Mouse (Mus musculus): ENCODE measurements around the gene Fam78a. TPM values are rescaled to one million over a fixed set of nuclear protein-coding genes. Genes with fewer than 3 reads are reported as not detected.

Fam78a gene
- polyA plus RNA-seq, 1 experiment from 2014 or later: 1.7 TPM

DNA sequence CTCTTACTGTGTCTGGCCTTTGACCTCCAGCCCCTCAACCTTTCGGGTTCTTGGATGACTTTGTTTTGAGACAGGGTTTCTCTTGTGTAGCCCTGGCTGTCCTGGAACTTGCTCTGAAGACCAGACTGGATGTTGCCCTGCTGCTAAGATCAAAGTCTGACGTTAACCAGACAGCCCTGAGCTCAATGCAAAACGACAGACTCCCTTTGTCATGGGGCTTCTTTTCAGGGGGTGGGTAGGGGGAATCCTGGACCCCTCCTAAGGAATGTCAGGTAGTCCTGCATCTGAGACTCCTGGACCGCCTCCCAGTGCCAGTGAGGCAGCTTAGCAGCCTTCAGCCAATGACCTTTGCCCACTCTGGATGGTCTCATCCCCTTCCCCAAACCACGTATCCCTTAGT is 25.9 kb downstream of the Fam78a start:
- Histone ChIP-seq H3K4me1 (ENCODE audit: control insufficient read depth, insufficient read depth, low read length) (no peaks in the 10 kb centered on the region), H3K4me3 (ENCODE audit: low read length) (no peak overlapping the region), H3K9me3 (ENCODE audit: control insufficient read depth, low read length) (no peaks in the 10 kb centered on the region), H3K27ac (ENCODE audit: low read depth, low read length) (no peak overlapping the region), H3K9ac (ENCODE audit: low read depth, low read length) (no peak overlapping the region), H3K4me2 (replicated peaks; ENCODE audit: low read depth, low read length) (no peak overlapping the region), H3K36me3 (ENCODE audit: control insufficient read depth, insufficient read depth, low read length) (no peaks in the 10 kb centered on the region), H3K27me3 (ENCODE audit: control insufficient read depth, insufficient read depth, low read length) (no peaks in the 10 kb centered on the region)
- ATAC-seq (ENCODE audit: low FRiP score, low TSS enrichment): no peak
- WGBS: 42% methylated on average over 5 of the region's 5 CpGs

GRCm38 (mm10) chr2:32058241-32058640 is 26.4 kb downstream of the Fam78a start:
- WGBS: 82% methylated on average over 9 of the region's 9 CpGs
- Histone ChIP-seq H3K27ac (ENCODE audit: low read depth, low read length) (no peak overlapping the region), H3K9me3 (ENCODE audit: control insufficient read depth, low read length) (no peaks in the 10 kb centered on the region), H3K4me2 (replicated peaks; ENCODE audit: low read depth, low read length) (no peak overlapping the region), H3K4me1 (ENCODE audit: control insufficient read depth, insufficient read depth, low read length) (no peaks in the 10 kb centered on the region), H3K4me3 (ENCODE audit: low read length) (no peak overlapping the region), H3K27me3 (ENCODE audit: control insufficient read depth, insufficient read depth, low read length) (no peaks in the 10 kb centered on the region), H3K9ac (ENCODE audit: low read depth, low read length) (no peak overlapping the region), H3K36me3 (ENCODE audit: control insufficient read depth, insufficient read depth, low read length) (no peaks in the 10 kb centered on the region)
- ATAC-seq (ENCODE audit: low FRiP score, low TSS enrichment): no peak

DNA sequence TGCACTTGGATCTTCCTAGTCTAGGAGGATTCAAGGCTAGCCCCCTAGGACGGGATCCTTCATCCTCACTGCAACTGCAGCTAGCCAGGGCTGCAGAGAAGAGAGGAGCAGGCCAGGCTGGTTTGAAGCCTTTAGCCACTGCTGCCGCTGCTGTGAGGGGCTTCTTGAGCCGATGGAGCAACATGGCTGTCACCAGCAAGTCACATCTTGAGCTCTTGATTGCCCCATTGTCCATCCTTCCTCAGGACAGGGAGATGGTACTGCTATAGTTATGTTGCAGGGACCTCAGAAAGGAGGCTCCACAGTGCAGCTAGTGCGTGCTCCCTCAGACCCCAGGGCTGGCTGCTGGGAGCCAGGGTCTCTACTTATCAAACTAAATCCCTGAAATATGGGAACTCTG is 26.9 kb downstream of the Fam78a start:
- Histone ChIP-seq H3K36me3 (ENCODE audit: control insufficient read depth, insufficient read depth, low read length) (no peaks in the 10 kb centered on the region), H3K4me1 (ENCODE audit: control insufficient read depth, insufficient read depth, low read length) (no peaks in the 10 kb centered on the region), H3K4me3 (ENCODE audit: low read length) (no peak overlapping the region), H3K9ac (ENCODE audit: low read depth, low read length) (no peak overlapping the region), H3K27me3 (ENCODE audit: control insufficient read depth, insufficient read depth, low read length) (no peaks in the 10 kb centered on the region), H3K9me3 (ENCODE audit: control insufficient read depth, low read length) (no peaks in the 10 kb centered on the region), H3K4me2 (replicated peaks; ENCODE audit: low read depth, low read length) (no peak overlapping the region), H3K27ac (ENCODE audit: low read depth, low read length) (no peak overlapping the region)
- WGBS: 72% methylated on average over 4 of the region's 4 CpGs
- no peak for ATAC-seq (ENCODE audit: low FRiP score, low TSS enrichment)

DNA sequence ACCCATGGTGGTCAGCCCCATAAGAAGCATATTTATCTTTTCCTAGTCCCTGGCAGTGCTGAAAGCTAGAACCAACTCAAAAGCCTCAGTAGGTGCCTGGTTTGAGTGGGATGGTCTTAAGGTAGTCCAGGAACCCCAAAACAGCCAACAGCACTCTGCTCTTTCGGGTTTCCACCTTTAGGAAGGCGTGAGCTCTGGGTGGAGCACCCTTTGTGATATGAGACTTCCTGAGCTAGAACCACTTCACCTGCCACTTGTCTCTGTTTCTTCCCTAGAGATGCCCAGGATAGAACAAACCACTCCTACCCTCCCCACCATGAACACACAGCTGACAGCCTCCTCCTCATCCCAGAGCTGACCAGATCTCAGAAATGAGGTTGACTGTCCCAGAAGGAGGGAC is 27.3 kb downstream of the Fam78a start:
- 83% methylated on average over 2 of the region's 2 CpGs for WGBS
- no peaks in the 10 kb centered on the region for H3K9me3 ChIP-seq (ENCODE audit: control insufficient read depth, low read length)
- no peak overlapping the region for H3K4me3 ChIP-seq (ENCODE audit: low read length)
- no peak for ATAC-seq (ENCODE audit: low FRiP score, low TSS enrichment)
- no peak overlapping the region for H3K27ac ChIP-seq (ENCODE audit: low read depth, low read length)
- no peak overlapping the region for H3K4me2 ChIP-seq (replicated peaks; ENCODE audit: low read depth, low read length)
- no peaks in the 10 kb centered on the region for H3K4me1 ChIP-seq (ENCODE audit: control insufficient read depth, insufficient read depth, low read length)
- no peak overlapping the region for H3K9ac ChIP-seq (ENCODE audit: low read depth, low read length)
- H3K36me3 ChIP-seq (ENCODE audit: control insufficient read depth, insufficient read depth, low read length): peaks cover 3% of the 10 kb centered on the region
- no peaks in the 10 kb centered on the region for H3K27me3 ChIP-seq (ENCODE audit: control insufficient read depth, insufficient read depth, low read length)

DNA sequence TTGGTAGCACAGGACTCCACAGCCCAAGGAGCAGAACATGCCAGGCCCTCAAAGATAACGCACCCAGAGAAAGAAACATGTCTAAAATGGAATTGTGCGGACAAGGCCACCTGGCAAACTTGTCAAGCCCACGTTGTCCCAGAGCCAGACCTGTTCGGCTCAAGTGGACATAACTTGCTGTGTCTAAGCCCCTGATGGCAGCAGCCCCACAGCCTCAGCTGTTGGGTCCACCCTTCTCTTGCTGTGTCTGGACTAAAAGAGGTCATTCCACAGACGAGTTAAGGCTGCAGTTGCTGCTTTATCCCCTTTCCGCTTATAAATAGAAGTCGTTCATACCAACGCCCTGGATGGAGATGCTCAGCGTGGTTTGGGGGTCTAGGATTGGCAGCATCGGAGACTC is 28.1 kb downstream of the Fam78a start:
- H3K4me3 ChIP-seq (ENCODE audit: low read length): no peak overlapping the region
- peaks cover 11% of the 10 kb centered on the region for H3K36me3 ChIP-seq (ENCODE audit: control insufficient read depth, insufficient read depth, low read length)
- ATAC-seq (ENCODE audit: low FRiP score, low TSS enrichment): no peak
- H3K27me3 ChIP-seq (ENCODE audit: control insufficient read depth, insufficient read depth, low read length): no peaks in the 10 kb centered on the region
- H3K9ac ChIP-seq (ENCODE audit: low read depth, low read length): no peak overlapping the region
- H3K4me1 ChIP-seq (ENCODE audit: control insufficient read depth, insufficient read depth, low read length): no peaks in the 10 kb centered on the region
- 89% methylated on average over 10 of the region's 10 CpGs for WGBS
- H3K27ac ChIP-seq (ENCODE audit: low read depth, low read length): no peak overlapping the region
- no peaks in the 10 kb centered on the region for H3K9me3 ChIP-seq (ENCODE audit: control insufficient read depth, low read length)
- H3K4me2 ChIP-seq (replicated peaks; ENCODE audit: low read depth, low read length): no peak overlapping the region

DNA sequence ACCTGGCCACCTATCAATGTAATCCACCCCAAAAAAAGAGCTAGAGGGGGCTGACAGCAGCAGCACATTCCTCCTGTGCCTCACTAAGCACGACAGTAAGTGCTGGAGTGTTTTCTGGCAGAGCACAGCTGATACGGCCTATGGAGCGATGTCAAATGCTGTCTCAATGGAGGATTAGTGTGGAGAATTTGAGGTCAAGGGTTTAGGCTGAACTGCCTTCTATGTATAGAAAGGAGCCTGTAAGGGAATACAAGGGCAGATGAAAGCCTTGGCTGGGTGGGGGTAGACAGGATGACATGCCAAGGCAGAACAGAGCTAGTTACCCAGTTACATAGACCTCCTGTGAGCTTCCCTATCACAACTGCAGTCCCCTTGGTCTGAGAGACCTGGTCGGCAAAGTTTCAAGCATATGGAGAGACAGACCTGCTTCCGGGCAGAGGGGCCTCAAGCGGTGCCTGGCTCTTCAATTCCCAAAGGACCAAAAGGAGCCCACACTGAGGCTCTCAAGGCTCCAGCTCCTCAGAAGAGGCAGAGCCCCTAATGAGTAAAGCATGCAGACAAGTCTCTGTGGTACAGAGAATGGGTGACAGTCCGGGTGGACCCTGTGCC is 29.2 kb downstream of the Fam78a start:
- Histone ChIP-seq H3K36me3 (ENCODE audit: control insufficient read depth, insufficient read depth, low read length) (peaks cover 20% of the 10 kb centered on the region), H3K27me3 (ENCODE audit: control insufficient read depth, insufficient read depth, low read length) (no peaks in the 10 kb centered on the region), H3K9ac (ENCODE audit: low read depth, low read length) (no peak overlapping the region), H3K4me1 (ENCODE audit: control insufficient read depth, insufficient read depth, low read length) (no peaks in the 10 kb centered on the region), H3K4me2 (replicated peaks; ENCODE audit: low read depth, low read length) (no peak overlapping the region), H3K27ac (ENCODE audit: low read depth, low read length) (no peak overlapping the region), H3K9me3 (ENCODE audit: control insufficient read depth, low read length) (no peaks in the 10 kb centered on the region), H3K4me3 (ENCODE audit: low read length) (no peak overlapping the region)
- 74% methylated on average over 7 of the region's 7 CpGs for WGBS
- ATAC-seq (ENCODE audit: low FRiP score, low TSS enrichment): no peak

DNA sequence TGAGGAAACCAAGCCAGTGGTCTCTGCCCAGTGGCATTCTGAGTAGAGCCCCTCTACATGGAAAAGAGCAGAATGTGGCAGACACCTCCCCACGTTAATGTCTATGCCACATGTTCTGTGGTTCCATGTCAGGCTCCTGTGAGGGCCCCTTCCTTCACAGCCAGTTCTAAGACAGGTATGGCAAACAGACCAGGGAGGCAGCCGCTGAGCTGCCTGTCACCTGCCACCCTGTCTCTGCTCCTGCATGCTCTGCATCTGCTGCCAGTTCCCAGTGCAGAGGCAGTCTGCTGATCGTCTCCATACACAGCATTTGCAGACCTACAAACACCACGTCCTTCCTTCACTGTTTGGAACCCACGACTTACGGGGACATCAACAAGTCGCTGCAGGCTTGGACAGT is 32.2 kb downstream of the Fam78a start:
- 94% methylated on average over 7 of the region's 7 CpGs for WGBS
- H3K4me1 ChIP-seq (ENCODE audit: control insufficient read depth, insufficient read depth, low read length): no peaks in the 10 kb centered on the region
- no peak overlapping the region for H3K4me2 ChIP-seq (replicated peaks; ENCODE audit: low read depth, low read length)
- no peak overlapping the region for H3K27ac ChIP-seq (ENCODE audit: low read depth, low read length)
- no peaks in the 10 kb centered on the region for H3K27me3 ChIP-seq (ENCODE audit: control insufficient read depth, insufficient read depth, low read length)
- H3K4me3 ChIP-seq (ENCODE audit: low read length): no peak overlapping the region
- no peak overlapping the region for H3K9ac ChIP-seq (ENCODE audit: low read depth, low read length)
- no peak for ATAC-seq (ENCODE audit: low FRiP score, low TSS enrichment)
- H3K9me3 ChIP-seq (ENCODE audit: control insufficient read depth, low read length): no peaks in the 10 kb centered on the region
- H3K36me3 ChIP-seq (ENCODE audit: control insufficient read depth, insufficient read depth, low read length): peaks cover 47% of the 10 kb centered on the region

DNA sequence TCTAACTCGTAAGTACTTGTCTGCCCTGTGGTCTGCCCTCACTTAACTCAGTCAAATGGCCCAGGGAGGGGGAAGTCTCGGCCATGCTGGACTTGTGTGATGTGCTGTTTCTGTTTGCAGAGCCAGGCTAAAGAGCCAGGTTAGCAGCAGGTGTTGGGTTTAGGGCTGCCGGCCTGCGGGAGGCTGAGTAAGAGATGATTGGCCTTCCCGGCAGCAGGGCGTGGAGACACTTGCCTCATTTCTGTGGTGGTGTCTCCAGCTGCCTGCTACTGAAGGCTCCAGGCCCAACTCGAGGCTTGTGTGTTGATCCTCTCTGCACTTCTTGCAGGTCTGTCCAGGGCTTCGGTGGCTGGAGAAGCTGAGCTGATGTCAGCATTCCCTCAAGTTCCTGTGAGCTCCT is 32.9 kb downstream of the Fam78a start:
- no peak for ATAC-seq (ENCODE audit: low FRiP score, low TSS enrichment)
- peaks cover 53% of the 10 kb centered on the region for H3K36me3 ChIP-seq (ENCODE audit: control insufficient read depth, insufficient read depth, low read length)
- H3K9ac ChIP-seq (ENCODE audit: low read depth, low read length): no peak overlapping the region
- H3K4me2 ChIP-seq (replicated peaks; ENCODE audit: low read depth, low read length): no peak overlapping the region
- H3K9me3 ChIP-seq (ENCODE audit: control insufficient read depth, low read length): no peaks in the 10 kb centered on the region
- WGBS: 82% methylated on average over 8 of the region's 8 CpGs
- H3K27me3 ChIP-seq (ENCODE audit: control insufficient read depth, insufficient read depth, low read length): no peaks in the 10 kb centered on the region
- H3K4me1 ChIP-seq (ENCODE audit: control insufficient read depth, insufficient read depth, low read length): no peaks in the 10 kb centered on the region
- H3K4me3 ChIP-seq (ENCODE audit: low read length): no peak overlapping the region
- no peak overlapping the region for H3K27ac ChIP-seq (ENCODE audit: low read depth, low read length)

DNA sequence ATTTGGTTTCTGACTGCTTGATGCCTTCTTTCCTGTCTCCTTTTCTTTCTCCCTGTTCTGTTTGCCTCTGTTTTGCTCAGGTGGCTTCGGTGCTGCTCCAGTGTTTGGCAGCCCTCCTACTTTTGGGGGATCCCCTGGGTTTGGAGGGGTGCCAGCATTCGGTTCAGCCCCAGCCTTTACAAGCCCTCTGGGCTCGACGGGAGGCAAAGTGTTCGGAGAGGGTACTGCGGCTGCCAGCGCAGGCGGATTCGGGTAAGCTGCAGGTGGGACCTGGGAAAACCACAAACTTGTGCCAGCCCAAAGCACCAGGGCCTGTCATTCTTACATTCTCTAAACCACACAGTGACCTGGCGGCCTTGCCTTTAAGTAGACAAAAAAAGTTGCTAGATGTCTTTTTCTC is 37.3 kb downstream of the Fam78a start:
- Histone ChIP-seq H3K4me2 (replicated peaks; ENCODE audit: low read depth, low read length) (no peak overlapping the region), H3K9ac (ENCODE audit: low read depth, low read length) (no peak overlapping the region), H3K4me3 (ENCODE audit: low read length) (no peak overlapping the region), H3K27me3 (ENCODE audit: control insufficient read depth, insufficient read depth, low read length) (no peaks in the 10 kb centered on the region), H3K4me1 (ENCODE audit: control insufficient read depth, insufficient read depth, low read length) (0 out of 2 replicates have a peak, but pooled peaks cover 3% of the 10 kb centered on the region), H3K27ac (ENCODE audit: low read depth, low read length) (no peak overlapping the region), H3K36me3 (ENCODE audit: control insufficient read depth, insufficient read depth, low read length) (peaks cover 75% of the 10 kb centered on the region), H3K9me3 (ENCODE audit: control insufficient read depth, low read length) (no peaks in the 10 kb centered on the region)
- no peak for ATAC-seq (ENCODE audit: low FRiP score, low TSS enrichment)
- 94% methylated on average over 10 of the region's 10 CpGs for WGBS
